Mouse (Mus musculus): ENCODE results near the gene Zdhhc3. TPM values are rescaled to one million over a fixed set of nuclear protein-coding genes. Genes with fewer than 3 reads are reported as not detected.

Gene Zdhhc3
- total and polyA plus RNA-seq, 2 experiments from 2014 or later: 35.7 to 73.5 TPM

DNA sequence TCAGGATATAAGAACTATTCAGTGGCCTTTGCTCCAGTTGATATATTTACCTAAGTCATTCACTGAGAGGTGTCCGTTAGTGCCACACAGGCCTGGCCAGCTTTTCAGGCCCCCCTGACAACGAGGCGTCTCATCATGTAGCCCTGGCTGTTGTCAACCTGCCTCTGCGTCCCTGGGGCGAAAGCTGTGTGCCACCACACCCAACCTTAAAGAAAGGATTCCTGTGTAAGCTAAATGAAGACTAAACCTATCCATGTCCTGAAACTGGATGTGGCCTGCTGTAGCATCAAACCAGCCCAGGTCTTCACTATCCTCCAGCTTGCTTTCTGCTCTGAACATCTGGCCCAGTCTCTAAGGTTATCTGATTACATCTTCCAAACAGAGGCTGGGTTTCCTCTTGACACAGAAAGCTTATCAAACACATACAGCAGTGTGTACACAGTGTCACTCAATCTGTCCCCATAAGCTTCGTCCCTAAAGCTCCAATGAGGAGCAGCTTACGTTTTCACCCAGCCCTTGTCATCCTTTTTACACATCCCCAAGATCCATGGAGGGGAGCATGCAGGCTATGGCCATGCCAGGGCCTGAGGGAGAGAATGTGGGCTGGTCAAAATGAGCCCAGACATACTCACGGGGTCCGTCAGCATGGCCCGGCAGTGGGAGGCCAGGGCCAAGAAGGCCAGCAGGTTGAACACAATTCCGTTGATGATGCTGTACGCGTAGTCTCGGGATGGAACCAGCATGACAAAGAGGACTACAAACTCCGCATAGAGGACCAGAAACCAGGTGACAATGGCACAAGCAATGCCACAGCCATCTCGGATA, 13.2 kb downstream of the Zdhhc3 start:
- DNase-seq (ENCODE audit: low spot score): no peak
- 92% methylated on average over 16 of the region's 16 CpGs for WGBS
- no peak overlapping the region for H3K4me3 ChIP-seq (ENCODE audit: low read depth, low read length)
- no peaks in the 10 kb centered on the region for H3K27me3 ChIP-seq (ENCODE audit: control insufficient read depth, insufficient read depth, low read length)
- TF ChIP-seq CTCF (IDR thresholded peaks at IDR 0.05; ENCODE audit: low read depth) (no peak), EP300 (IDR thresholded peaks at IDR 0.05; ENCODE audit: low read depth) (no peak)
- H3K27ac ChIP-seq (ENCODE audit: low read depth): no peak overlapping the region
- H3K4me1 ChIP-seq (ENCODE audit: control insufficient read depth, insufficient read depth): no peaks in the 10 kb centered on the region
- H3K4me2 ChIP-seq (ENCODE audit: low read depth, low read length): no peak overlapping the region
- no peaks in the 10 kb centered on the region for H3K9me3 ChIP-seq (replicated peaks; ENCODE audit: control insufficient read depth, low read length)
- ATAC-seq (ENCODE audit: insufficient read depth, low read depth): no peak
- H3K36me3 ChIP-seq (replicated peaks; ENCODE audit: control insufficient read depth, insufficient read depth, low read length): peaks cover 50% of the 10 kb centered on the region
- no peak overlapping the region for H3K9ac ChIP-seq (replicated peaks; ENCODE audit: low read depth, low read length)

DNA sequence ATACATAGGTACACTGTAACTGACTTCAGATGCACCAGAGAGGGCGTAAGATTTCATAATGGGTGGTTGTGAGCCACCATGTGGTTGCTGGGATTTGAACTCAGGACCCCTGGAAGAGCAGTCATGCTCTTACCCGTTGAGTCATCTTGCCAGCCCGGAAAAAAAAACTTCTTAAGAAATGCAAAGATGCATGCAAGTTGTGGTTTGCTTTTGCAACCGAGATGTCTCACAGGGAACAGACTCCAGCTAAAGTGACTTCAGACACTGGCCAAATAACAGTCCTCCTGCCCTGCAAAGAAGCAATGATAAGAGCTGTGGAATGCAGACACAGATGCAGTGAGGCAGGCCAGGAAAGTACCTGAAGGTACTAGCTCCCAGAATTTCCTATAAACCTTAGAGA, 22.2 kb downstream of the Zdhhc3 start:
- H3K4me3 ChIP-seq (ENCODE audit: low read depth, low read length): no peak overlapping the region
- DNase-seq (ENCODE audit: low spot score) (no peak), ATAC-seq (ENCODE audit: insufficient read depth, low read depth) (no peak)
- no peaks in the 10 kb centered on the region for H3K27me3 ChIP-seq (ENCODE audit: control insufficient read depth, insufficient read depth, low read length)
- H3K4me1 ChIP-seq (ENCODE audit: control insufficient read depth, insufficient read depth): no peaks in the 10 kb centered on the region
- H3K9ac ChIP-seq (replicated peaks; ENCODE audit: low read depth, low read length): no peak overlapping the region
- TF ChIP-seq EP300 (IDR thresholded peaks at IDR 0.05; ENCODE audit: low read depth) (no peak), CTCF (IDR thresholded peaks at IDR 0.05; ENCODE audit: low read depth) (no peak)
- peaks cover 46% of the 10 kb centered on the region for H3K36me3 ChIP-seq (replicated peaks; ENCODE audit: control insufficient read depth, insufficient read depth, low read length)
- H3K4me2 ChIP-seq (ENCODE audit: low read depth, low read length): no peak overlapping the region
- no peaks in the 10 kb centered on the region for H3K9me3 ChIP-seq (replicated peaks; ENCODE audit: control insufficient read depth, low read length)
- WGBS: 79% methylated on average over 4 of the region's 4 CpGs
- H3K27ac ChIP-seq (ENCODE audit: low read depth): no peak overlapping the region

DNA sequence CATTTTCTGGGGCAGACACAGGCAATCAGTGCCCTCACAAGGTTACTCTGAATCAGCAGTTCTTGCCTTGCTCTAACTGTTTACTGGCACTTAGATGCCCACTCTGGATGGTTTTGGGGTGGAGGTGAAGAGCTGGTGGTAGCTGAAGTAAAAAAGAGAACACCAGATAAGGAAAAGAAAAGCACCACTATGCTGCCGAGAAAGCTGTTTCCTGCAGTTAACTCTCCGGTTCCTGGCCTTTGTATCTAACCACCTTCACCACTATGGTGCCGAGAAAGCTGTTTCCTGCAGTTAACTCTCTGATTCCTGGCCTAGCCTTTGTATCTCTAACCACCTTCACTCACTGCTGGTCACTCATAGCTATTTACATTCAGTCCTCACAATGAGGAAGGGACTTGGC, 25.4 kb downstream of the Zdhhc3 start:
- peaks cover 66% of the 10 kb centered on the region for H3K36me3 ChIP-seq (replicated peaks; ENCODE audit: control insufficient read depth, insufficient read depth, low read length)
- no peak for ATAC-seq (ENCODE audit: insufficient read depth, low read depth)
- TF ChIP-seq CTCF (IDR thresholded peaks at IDR 0.05; ENCODE audit: low read depth): no peak
- no peak for TF ChIP-seq EP300 (IDR thresholded peaks at IDR 0.05; ENCODE audit: low read depth)

DNA sequence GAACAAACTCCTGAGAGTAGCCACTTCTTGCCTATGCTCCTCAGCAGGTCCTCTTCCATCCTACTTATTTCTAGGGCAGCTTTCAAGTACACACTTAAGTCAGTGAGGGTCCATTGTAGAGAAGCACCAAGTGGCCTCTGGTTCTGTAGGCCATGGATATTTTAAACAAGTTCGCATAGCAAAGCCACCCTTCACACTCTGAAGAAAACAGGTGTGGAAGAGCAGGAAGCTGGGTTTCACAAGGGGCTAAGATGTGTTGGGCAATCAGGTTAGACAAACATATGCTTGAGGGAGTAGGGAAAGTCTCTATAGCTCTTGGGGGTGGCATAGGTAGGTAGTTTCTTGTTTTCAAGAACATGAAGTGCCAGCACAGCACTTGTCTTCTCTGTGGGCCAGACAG, 27.6 kb downstream of the Zdhhc3 start:
- Histone ChIP-seq H3K9me3 (replicated peaks; ENCODE audit: control insufficient read depth, low read length) (no peaks in the 10 kb centered on the region), H3K4me3 (ENCODE audit: low read depth, low read length) (no peak overlapping the region), H3K27ac (ENCODE audit: low read depth) (no peak overlapping the region), H3K36me3 (replicated peaks; ENCODE audit: control insufficient read depth, insufficient read depth, low read length) (peaks cover 78% of the 10 kb centered on the region), H3K27me3 (ENCODE audit: control insufficient read depth, insufficient read depth, low read length) (no peaks in the 10 kb centered on the region), H3K4me1 (ENCODE audit: control insufficient read depth, insufficient read depth) (no peaks in the 10 kb centered on the region), H3K4me2 (ENCODE audit: low read depth, low read length) (no peak overlapping the region), H3K9ac (replicated peaks; ENCODE audit: low read depth, low read length) (no peak overlapping the region)
- no peak for TF ChIP-seq CTCF (IDR thresholded peaks at IDR 0.05; ENCODE audit: low read depth)
- no peak for TF ChIP-seq EP300 (IDR thresholded peaks at IDR 0.05; ENCODE audit: low read depth)
- 83% methylated on average over 1 of the region's 1 CpGs for WGBS
- DNase-seq (ENCODE audit: low spot score) (no peak), ATAC-seq (ENCODE audit: insufficient read depth, low read depth) (no peak)

More for the DNA sequence above, 25.4 kb downstream of the Zdhhc3 start:
- Histone ChIP-seq H3K4me2 (ENCODE audit: low read depth, low read length) (no peak overlapping the region), H3K9me3 (replicated peaks; ENCODE audit: control insufficient read depth, low read length) (no peaks in the 10 kb centered on the region), H3K4me1 (ENCODE audit: control insufficient read depth, insufficient read depth) (no peaks in the 10 kb centered on the region), H3K27ac (ENCODE audit: low read depth) (no peak overlapping the region), H3K9ac (replicated peaks; ENCODE audit: low read depth, low read length) (no peak overlapping the region), H3K4me3 (ENCODE audit: low read depth, low read length) (no peak overlapping the region), H3K27me3 (ENCODE audit: control insufficient read depth, insufficient read depth, low read length) (no peaks in the 10 kb centered on the region)
- DNase-seq (ENCODE audit: low spot score): no peak
- WGBS: 35% methylated on average over 3 of the region's 3 CpGs

DNA sequence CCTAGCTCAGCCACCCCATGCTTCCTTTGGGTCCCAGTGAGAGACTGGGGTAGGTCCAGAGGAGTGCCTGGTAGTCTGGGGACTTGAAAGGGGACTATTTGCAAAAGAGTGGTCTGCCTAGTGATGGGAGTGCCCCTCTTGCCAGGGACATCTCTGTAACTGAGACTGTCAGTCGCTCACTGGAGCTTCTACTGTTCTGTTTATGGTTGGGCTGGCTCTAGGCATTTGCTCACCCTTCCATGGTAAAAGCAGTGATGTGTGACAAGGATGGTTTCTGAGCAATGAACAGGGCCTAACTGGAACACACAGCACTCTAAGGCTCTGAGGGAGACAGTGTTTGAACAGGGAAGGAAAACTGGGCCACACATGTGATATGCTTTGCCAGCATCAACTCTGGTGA, 32.2 kb downstream of the Zdhhc3 start:
- H3K4me1 ChIP-seq (ENCODE audit: control insufficient read depth, insufficient read depth): no peaks in the 10 kb centered on the region
- H3K9me3 ChIP-seq (replicated peaks; ENCODE audit: control insufficient read depth, low read length): no peaks in the 10 kb centered on the region
- no peak overlapping the region for H3K4me3 ChIP-seq (ENCODE audit: low read depth, low read length)
- H3K9ac ChIP-seq (replicated peaks; ENCODE audit: low read depth, low read length): no peak overlapping the region
- peaks cover 90% of the 10 kb centered on the region for H3K36me3 ChIP-seq (replicated peaks; ENCODE audit: control insufficient read depth, insufficient read depth, low read length)
- DNase-seq (ENCODE audit: low spot score) (no peak), ATAC-seq (ENCODE audit: insufficient read depth, low read depth) (no peak)
- no peak for TF ChIP-seq CTCF (IDR thresholded peaks at IDR 0.05; ENCODE audit: low read depth)
- no peak for TF ChIP-seq EP300 (IDR thresholded peaks at IDR 0.05; ENCODE audit: low read depth)
- H3K27ac ChIP-seq (ENCODE audit: low read depth): no peak overlapping the region
- 88% methylated on average over 1 of the region's 1 CpGs for WGBS
- H3K27me3 ChIP-seq (ENCODE audit: control insufficient read depth, insufficient read depth, low read length): no peaks in the 10 kb centered on the region
- no peak overlapping the region for H3K4me2 ChIP-seq (ENCODE audit: low read depth, low read length)

DNA sequence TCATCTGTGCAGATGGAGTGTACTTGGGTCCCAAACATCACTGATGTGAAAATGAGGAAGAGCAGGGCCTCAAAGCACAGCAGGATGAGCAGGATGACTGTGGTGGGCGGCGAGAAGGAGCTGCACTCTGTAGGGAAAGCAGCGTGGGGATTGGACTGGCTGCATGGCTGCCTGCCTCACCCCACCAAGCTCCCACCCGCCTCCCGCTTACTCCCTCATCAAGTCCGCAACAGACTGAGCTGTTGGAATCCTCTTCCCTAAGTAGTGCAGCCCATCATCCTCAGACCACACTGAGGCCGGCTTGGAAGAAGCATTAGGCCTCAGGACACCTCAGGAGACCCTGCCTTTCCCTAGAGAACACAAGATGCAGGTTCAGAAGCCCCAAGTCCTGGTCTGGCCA, 32.6 kb downstream of the Zdhhc3 start:
- Histone ChIP-seq H3K36me3 (replicated peaks; ENCODE audit: control insufficient read depth, insufficient read depth, low read length) (peaks cover 90% of the 10 kb centered on the region), H3K9me3 (replicated peaks; ENCODE audit: control insufficient read depth, low read length) (no peaks in the 10 kb centered on the region), H3K4me3 (ENCODE audit: low read depth, low read length) (no peak overlapping the region), H3K27me3 (ENCODE audit: control insufficient read depth, insufficient read depth, low read length) (no peaks in the 10 kb centered on the region), H3K27ac (ENCODE audit: low read depth) (no peak overlapping the region), H3K4me1 (ENCODE audit: control insufficient read depth, insufficient read depth) (no peaks in the 10 kb centered on the region), H3K9ac (replicated peaks; ENCODE audit: low read depth, low read length) (no peak overlapping the region), H3K4me2 (ENCODE audit: low read depth, low read length) (no peak overlapping the region)
- WGBS: 93% methylated on average over 7 of the region's 7 CpGs
- ATAC-seq (ENCODE audit: insufficient read depth, low read depth) (no peak), DNase-seq (ENCODE audit: low spot score) (no peak)
- TF ChIP-seq CTCF (IDR thresholded peaks at IDR 0.05; ENCODE audit: low read depth) (no peak), EP300 (IDR thresholded peaks at IDR 0.05; ENCODE audit: low read depth) (no peak)

All from heart, postnatal 0 days (tissue).